Mouse (Mus musculus) Muller cell, postnatal 12 days (primary cell): ENCODE measurements around the gene Ptch1.

Experiments
- DNase-seq: peaks from one replicate; pipeline ENCODE4 v3.0.0-alpha.2; 2015; ENCODE audit errors: inconsistent ontology term

Ptch1 gene

DNA sequence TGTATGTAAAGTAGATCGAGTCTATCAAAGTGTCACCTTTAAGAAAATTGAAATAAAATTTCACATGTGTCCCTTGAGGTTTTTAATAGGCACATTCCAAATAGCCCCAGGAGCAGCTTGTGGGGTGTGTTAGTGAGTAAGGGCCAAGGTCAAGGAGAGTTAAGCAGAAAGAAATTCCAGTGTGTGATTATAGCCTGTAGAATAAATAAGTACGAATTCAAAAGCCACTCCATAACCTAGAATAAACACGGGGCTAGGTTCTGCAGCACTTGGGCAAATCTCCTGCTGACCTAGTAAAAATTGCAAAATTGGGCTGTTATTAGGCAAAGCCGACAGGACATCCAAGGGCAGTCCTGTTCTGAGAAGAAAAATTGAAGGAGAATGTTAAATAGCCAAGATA, 38.4 kb downstream of the Ptch1 start:
- DNase-seq, result no peak

DNA sequence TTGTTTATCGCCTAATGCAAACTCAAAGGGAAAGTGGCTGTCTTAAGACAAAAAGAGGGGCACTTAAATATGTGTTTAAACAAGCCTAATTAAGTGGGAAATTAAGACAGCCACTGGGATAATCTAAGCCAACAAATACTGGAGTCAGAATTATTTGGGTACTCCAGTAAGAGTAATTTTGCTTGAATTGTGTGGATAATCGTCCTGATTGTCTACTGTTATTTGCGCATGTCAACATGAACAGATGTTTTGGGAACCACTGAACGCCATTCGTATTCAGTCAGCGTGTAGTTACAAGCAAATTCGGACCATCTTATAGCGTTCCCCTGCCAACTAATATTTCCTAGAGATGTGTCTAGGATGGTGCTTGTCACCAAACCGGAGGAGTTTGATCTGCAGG, 42.5 kb downstream of the Ptch1 start:
- no peak for DNase-seq

DNA sequence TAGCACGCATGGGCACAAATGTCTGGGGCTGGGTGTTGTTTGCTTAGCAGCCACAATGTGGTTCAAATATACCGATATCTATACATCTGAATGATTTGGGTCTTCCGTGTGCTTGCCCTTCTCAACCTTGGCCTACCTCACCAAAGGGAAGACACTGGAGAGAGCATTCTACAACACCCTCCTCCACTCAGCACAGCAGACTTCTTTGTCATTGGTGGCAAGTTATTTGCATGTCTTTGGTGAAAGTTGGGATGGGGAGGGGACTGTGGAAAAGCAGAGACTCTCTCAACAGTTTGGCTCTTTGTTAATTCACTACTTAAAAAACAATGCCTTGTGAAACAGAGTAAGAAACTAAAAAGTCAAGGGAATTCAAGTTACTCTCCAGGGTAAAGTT, 43.0 kb downstream of the Ptch1 start:
- DNase-seq, result no peak

DNA sequence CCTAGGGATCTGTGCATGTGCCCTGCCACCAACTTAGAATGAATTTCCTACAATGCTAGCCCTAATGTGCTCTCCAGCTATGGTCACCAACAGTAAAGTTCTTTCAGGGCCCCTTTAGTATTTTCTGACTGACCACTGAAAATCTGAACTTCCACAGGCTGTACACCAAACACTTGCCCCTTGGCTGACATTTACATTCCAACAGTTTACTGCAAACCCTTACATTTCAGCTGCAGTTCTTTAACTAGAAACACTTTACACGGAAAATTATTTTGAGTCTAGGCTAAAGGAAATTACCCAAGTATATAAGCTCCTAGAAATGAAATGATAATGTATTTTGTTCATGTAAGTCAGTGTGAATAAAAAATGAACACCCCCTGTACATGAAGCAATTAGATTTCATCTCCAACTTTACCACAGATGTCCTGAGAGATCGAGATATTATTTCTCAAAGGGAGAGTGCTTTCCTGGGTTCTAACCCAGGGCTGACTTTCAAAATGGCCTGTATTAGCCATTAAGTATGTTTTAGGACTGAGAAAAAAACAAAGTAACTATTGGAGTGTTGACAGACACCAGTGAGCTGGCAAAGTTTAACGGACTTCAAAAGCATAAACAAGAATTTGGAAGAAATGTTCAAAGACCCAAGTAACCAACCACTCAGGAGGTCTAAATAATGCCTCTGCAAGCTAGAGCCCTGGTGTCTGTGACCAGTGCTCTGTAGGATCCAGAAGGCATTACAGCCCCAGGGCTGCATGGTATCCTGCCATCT, 43.6 kb downstream of the Ptch1 start:
- DNase-seq, result no peak

DNA sequence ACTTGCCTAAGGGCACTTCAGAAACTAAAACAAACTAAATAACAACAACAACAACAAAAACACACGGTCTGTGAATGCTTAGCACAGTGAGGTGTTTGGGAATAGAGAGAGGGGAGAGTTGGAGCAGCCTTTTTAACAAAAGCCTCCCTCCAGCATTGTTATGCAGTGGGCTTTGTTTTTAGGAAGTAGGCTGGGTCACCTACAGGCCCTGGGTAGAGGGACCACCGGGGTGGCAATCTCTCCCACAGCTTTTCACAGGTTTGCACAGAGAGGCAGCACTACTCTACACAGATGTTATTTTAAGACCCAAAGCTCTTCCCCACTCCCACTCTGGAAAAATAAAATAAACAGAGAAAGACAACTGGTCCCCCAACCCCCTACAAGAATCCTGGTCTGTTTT, 44.5 kb downstream of the Ptch1 start:
- DNase-seq, result no peak

DNA sequence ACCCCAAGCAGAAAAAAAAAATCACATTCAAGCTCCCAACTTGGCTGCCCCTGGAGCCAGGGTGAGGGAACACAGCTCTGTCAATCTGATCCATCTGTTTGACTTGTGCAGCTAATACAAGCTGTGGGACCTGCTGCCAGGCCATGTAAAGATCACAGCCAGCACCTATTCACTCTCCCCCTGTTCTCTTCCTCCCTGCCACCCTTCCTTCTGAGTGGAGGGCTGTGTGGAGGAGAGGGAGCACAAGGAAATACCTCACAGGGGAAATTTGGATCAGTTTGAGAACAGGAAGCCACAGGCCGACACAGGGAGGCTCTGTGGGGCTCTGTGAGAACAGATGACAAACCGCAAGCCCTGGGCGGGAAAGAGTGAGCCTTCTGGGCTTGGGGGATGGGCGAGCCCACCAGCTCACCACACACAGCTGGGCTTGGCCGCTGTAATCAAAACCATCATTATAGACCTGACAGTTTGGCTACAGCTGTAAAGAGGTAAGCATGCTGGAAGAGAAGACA, 45.2 kb downstream of the Ptch1 start:
- peak; percentile 50 for DNase-seq

DNA sequence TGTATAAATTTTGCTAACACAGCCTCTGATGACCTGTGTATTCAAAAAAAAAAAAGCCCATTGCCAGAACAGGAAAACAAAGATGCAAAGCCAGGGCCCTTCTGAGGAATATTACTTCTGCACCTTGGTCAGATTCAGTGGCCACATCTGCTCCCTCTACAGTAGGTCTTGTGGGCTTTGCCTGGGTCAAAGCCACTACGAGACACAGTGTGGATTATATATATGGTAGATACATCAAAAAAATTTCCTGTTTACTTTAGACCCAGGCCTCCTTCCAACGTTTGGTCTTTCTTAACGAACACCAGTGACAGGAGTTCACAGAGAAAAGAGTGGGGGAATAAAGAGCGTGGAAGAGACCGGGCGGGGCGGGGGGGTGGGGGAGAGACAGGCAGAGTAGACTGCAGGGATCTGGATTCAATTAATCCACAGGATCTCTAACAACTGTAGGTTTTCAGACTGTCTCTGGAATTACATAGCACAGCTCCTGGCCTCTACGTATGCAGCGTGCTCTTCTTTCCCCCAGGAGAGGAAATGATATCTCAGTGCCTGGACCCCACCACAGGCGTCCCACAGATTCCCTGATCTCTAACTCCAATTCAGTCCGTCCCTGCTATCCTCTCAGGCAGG, 47.7 kb downstream of the Ptch1 start:
- no peak for DNase-seq

DNA sequence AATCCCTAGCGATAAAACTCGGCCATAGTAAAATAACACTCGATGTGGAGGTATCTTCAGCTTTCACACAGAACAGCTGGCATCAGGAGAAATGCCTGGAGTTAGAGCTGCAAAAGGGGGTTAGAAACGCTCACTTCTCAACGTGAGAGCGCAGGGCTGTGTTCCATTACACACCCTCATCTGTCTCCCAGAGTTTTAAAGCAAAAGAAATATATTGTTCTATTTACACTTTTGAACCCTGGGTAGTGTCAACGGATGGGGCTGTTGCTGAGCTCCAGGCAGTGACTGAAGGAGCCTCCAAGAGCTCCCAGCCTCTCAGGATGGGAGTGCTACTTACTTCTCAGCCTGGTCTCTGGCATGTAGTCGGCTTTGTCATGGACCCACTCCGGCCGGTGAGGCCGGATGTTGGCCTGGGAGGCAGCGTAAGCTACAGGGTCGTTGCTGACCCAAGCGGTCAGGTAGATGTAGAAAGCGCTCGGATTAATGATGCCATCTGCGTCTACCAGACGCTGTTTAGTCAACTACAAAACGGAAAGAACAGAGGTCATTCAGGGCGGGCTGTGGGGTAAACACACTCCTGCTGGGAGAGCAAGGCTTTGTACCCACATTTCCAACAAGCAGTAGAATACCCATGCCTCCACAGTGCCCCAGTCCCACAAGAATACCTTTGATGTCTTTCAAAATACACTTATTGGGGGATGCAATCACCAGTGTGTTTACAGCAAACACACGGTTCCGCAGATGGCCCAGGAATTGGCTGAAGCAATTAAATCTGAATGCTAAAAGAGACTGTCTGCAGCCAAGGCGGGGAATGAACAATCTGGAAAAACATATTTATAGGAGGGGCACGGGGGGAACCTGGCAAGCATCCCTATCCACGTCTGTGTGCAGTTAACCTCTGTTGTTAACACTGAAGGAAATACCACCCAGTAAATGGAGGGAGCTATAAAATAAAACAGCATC, 48.5 kb downstream of the Ptch1 start:
- no peak for DNase-seq

DNA sequence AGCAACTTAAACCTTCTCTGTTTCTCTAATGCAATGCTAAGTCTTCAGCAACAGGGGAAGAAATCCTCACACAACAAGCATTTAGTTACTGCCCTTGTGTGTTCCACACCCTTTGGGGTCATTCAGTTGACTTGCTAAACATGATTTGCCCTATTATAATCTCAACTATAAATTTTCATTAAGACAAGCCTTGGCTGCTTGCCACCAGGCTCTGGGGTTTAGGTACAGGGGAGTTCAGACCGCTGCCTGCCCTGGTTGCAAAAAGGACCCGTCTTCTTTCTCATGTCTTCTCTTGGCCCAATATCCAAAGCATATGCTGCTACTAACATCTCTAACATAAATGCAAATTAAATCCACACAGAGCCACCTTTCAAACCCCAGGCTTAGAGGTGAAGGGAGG, 49.3 kb downstream of the Ptch1 start:
- DNase-seq, result no peak

DNA sequence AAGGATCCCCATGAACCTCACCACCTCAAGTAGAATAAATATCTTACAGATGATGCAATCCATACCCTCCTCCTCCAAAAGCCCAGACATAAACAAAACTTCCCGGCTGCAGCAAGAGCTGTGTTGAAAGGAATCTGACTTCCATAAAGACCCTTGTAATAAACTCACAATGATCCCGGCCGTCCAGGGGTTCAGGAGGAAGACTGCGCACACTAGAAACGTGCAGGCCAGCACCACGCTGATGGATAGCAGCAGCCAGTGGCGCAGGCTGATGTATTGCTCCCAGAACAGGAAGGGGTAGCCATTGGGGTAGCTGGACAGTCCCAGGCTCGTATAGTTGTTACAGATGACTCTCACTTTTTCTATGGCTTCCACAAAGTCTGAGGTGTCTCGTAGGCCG, 50.6 kb downstream of the Ptch1 start:
- DNase-seq, result no peak

DNA sequence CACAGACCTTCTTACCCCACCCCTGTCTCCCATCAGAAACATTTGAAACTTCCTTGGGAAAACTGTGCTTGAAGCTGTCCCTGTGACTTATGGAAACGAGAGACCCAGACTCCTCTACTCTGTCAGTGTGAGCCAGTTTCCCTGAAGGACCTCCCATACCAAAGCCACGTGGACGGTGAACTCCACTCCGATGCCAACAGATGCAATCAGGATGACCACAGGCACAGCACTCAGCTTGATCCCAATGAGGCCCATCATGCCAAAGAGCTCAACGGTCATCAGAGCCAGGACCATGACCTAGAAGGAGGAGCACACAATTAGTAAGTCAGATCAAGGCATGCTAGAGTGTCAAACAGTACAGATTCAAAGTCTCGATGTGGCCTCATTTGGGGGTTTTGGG, 53.3 kb downstream of the Ptch1 start:
- DNase-seq, result no peak

DNA sequence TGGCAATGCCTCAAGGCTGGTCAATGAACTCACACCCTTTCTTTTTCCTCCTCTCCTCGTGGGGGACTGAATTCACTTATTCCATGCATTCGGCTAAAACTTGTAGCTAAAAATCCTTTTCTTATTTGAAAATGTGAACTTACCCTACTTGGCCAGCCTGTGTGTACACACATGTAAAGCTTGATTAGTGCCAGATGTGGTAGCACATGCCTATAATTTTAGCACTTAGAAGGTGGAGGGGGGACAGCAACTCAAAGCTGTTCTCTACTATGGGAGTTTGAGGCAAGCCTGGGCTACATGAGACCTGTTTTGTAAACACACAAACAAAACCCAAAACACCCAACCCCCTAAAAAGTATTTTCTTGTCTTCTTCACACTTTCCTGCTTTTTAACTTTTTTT, 56.9 kb downstream of the Ptch1 start:
- DNase-seq, result no peak

DNA sequence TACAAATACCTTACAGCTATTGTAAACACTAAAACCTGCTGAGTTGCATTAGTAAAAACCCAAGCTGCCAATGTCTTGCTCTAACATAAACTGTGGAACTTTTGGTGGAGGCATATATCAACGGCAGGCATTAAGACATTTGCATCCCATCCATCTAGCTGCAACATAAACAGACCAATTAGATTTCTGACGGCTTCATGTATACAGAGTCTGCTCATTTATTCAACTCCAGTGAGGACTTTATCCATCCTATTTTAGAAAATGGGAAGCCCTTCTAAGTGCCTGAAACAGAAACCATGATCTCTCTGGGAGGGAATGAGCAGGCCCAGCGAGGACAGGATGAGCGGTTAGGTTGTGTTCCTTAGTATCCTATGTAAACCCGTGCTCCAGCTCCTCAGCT, 57.9 kb downstream of the Ptch1 start:
- no peak for DNase-seq

DNA sequence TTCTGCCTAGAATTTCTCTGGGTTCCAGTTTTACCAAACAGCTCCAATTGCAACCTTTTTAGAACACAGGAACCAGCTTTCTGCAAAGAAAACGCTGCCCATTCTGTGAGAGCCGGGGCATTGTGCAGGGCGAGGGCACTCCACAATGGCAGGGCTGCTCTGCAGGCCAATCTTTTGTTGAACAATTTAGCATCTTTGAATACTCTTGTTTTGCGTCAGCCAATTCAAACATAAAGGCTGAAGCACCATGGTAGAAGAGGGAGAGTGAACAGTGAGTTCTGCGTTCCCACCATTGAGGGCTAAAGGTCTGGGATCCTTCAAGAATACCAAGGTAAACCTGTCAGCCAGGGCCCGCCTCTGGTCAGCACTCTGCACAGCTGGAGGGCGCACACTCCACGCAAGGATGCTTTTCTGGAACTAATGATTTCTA, 58.5 kb downstream of the Ptch1 start:
- DNase-seq, result no peak

DNA sequence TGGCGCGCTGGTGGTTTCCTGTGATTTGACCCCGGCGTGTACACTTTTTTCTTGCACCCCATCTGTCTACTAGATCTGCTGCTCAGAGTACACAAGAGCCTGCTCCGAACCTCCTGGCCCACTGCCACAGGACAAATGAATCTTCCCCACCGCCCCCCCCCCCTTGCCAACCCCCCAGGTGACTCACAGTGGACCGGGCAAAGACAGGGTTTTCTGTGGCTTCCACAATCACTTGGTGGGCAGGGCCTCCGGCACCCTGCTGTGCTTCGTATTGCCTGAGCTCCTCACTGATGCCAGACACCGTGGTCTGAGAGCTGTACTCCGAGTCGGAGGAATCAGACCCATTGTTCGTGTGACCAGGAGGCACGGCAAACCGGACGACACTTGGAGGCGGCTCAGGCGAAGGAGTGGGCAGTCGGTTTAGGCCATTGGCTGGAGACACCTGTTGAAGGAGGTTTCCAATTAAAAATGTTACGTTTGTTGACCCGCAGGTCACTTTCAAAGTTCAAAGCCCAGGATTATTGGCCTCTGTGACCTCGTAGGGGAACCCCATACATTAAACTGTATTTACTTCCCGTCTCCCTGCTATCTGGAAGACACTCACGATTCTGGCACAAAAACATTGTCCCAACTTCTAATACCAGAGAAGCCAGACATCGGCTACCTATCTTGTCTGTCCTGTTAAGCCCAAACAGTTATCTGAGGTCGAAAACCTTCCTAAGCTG, 59.9 kb downstream of the Ptch1 start:
- peak; percentile 97 for DNase-seq

DNA sequence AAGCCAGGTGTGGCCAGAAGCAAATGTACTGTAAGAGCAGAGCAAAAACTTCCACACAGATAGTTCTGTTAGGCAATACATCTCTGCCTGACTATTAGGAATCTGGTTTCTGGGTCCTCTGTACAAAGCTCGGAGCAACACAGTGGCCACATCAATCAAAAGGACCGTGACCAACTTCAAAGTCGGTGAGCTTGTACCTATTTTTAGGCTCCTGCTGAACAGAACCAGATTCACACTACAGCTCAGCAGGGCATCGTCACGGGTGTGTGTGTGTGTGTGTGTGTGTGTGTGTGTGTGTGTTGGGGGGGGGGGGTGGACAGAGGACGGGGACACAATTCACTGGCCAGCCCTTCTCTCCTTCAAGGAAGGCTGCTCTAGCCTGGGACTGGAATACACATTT, 61.0 kb downstream of the Ptch1 start:
- no peak for DNase-seq

DNA sequence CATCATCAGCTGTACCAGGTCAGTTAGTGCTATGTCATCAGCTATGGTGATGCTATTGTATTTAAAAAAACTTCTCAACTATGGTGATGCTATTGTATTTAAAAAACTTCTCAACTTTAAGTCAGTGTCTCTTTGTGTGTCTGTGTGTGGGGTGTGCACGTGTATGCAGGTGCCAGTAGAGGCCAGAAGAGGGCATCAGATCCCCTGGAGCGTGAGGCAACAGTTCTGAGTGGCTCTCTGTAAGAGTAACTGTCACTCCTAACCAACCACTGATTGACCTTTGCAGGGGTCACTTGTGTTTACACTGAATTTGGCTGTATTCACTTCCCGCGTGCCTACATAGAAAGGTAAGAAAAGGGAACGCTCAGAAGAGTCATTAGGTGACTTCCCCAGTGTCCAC, 65.6 kb downstream of the Ptch1 start:
- DNase-seq, result no peak

DNA sequence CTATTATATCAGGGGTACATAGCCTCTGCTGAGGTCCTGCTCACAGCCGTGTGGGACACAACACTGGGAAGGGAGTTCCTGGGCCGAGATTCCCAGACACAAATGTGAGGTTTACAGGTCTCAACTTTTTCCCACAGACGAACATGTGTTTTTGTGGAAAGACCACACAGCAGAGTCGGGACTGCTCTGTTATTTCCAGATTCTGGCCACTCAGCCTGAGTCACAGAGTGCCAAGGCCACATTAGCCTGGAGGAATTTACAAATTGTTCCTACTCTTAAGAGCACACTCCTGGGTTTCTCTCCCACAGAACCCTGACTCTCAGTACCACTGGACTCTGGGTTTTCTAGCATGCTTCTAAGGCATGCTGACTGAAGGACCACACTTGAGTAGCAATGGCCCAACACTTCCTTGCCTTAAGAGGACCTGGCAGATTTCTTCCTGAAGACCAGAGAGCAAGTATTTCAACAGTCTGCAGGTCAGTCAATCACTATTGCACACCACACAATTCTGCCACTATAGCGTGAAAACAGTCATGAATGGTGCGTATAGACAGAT, 66.3 kb downstream of the Ptch1 start:
- DNase-seq, result no peak

DNA sequence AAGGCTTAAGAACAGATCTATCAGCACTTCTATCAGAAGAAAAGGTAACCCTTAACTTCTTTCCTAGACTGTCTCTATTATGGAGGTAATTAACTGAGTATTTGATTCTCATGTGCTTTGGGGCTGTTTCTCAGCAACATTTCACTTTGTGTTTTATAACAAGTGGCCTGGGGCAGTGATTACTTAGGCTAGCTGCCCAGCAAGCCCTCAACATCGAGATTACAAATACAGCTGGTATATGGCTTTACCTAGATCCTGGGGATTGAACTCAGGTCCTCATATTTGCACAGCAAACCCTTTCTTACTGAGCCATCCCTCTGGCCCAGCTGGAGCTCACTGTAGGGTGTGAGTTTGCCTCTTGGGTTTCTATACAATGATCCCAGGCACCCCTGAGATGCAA, 67.0 kb downstream of the Ptch1 start:
- no peak for DNase-seq

DNA sequence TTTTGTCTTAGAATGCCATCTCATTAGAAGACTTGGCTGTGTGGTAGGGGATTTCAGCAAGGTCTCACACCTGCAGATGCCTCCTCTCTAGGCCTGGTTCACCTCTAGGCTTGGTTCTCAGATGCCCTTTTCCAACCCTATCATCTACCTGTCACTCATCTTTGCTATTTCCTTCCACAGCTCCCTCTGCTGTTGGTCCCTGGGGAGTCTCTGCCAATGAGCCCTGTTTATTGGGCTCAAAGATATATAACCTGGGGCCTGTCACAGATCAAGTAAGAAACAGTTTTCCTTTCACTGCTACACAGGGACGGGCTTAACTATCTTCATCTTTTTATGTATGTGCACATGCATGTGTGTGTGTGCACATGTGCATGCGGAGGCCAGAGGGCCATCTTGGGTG, 71.0 kb downstream of the Ptch1 start:
- DNase-seq, result no peak

DNA sequence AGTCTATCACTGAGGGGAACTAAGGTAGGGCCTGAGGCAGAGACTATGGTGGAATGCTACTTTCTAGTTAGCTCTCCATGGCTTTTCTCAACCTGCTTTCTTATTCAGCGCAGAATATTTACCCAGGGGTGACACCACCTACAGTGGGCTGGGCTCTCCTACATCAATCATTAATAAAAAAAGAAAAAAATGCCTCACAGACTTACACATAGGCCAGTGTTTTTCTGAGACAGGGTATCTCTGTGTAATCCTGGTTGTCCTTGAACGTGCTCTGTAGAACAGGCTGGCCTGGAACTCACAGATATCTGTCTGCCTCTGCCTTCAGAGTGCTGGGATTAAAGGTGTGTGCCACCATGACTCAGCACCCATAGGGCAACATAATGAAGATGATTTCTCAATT, 73.9 kb downstream of the Ptch1 start:
- no peak for DNase-seq
